Mouse (Mus musculus) adrenal gland, adult 8-10 months (tissue): ENCODE data around the gene Nudt13. TPM values are rescaled to one million over a fixed set of nuclear protein-coding genes. Genes with fewer than 3 reads are reported as not detected.
"Not testable (repeated sequence)": the region's sequence is repeated elsewhere in the genome, so short reads cannot be mapped to it uniquely, and the experiment has no call there.

ENCODE experiments used
- DNase-seq: peaks from one replicate; pipeline ENCODE4 v3.0.0; 2022
- total RNA-seq, 4 experiments: library from RNA; stranded (reverse); gene quantifications; 2 replicates each; pipeline ENCODE4 v1.2.4; 2022

The Nudt13 gene
- total RNA-seq = 10 to 100 TPM; 39.7 to 68.2 (median 53.7) TPM

GRCm38 (mm10) chr14:20294117-20294892, at the start of gene Nudt13:
Nudt13 (plus strand) TSS chr14:20294697.
- peak; percentile 90 for DNase-seq

DNA sequence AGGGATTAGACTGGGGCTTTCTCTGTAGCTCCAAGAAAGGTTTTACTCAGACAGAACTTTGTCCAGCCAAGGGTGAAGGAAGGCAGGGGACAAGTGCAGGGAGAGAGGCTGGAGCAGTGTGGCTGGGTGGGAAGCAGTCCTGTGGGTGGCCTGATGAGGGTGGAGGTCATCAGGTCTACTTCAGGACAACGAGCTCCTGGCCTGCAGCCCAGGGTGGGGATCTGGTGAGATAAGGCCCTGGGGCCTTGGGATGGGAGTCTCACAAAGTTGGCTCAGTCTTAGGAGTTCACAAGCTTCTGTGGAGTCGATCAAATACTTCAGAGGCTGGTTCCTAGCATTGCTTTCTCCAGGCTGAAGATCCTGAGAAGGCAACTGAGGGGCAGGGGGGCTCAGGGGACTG, 49.2 kb upstream of the Nudt13 start:
- no peak for DNase-seq

DNA sequence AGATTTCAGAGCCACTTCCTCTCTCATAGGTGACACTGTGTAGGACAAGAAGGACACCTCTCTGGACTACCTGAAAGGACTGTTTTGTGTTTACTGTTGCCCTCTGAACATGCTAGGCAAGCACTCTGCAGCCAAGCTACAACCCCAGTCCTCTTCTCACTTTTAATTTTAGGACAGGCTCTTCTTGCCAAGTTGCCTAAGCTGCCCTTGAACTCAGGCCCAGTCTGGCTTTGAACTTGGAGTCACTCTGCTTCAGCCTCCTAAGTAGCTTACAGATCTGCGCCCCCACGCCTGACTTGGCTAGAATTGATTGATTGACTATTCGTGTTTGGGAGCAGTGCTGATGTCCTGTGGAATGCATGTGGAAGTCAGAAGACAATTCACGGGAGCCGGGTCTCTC, 48.6 kb upstream of the Nudt13 start:
- DNase-seq = no peak

GRCm38 (mm10) chr14:20246811-20247266, 47.7 kb upstream of the Nudt13 start:
- DNase-seq = peak; percentile 78

DNA sequence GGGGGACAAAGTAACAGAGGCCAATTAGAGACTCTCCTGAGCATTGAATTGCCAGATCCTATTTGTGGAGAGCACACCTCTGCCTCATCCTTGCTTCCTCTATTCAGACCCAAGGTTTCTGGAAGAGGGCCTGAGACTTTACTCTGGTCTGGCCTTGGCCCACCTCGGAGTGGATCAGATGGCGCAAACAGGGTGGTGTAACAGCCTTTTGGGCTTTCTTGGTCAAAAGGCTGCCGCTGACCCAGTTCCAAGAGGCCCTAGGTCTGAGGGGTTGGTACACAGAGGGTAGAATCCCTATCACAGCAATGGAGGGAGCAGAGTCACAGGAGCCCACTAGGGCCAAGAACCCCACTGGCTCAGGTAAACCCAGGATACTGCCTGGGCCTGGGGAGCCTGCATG, 46.5 kb upstream of the Nudt13 start:
- DNase-seq = peak; percentile 69

DNA sequence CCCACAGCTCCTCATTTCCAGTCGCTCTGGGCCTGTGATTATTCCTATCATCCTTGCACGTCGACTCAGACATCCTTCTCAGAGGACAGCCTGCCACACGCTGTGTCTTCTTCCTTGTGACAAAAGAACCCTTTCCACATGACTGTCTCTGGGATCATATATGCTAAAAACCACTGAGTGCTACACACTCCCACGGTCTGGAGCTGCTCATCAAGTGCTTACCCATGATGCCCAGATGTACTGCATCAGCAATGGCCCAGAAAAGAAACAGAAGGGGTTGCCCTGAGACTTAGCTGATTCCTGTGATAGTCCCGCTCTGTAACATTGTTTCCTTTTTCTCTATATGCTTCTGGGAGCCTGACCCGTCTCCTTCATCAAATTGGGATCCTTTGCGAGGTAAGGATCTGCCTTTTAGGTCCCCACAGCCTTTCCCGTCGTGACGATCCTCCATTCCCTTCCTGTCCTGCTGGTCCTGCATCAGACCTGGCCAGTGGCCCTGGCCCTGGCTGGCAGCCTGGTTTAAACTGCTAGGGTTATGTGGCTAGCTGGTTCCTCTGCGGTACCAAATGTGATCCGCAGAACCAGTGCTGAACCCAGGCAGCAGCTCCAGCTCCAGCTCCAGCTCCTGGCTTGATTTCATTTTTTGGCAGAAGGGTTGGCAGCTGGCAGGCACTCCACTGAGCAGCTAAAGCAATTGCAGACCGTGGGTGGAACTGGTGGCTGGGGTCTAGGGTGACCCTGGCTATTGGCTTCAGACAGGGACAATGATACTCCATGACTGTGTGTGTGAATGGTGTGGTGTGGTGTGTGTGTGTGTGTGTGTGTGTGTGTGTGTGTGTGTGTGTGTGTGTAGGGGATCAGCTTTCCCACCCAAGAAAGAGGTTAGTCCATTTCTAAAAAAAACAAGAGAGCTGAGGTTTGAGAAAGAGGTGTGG, 44.0 kb upstream of the Nudt13 start:
- no peak for DNase-seq

DNA sequence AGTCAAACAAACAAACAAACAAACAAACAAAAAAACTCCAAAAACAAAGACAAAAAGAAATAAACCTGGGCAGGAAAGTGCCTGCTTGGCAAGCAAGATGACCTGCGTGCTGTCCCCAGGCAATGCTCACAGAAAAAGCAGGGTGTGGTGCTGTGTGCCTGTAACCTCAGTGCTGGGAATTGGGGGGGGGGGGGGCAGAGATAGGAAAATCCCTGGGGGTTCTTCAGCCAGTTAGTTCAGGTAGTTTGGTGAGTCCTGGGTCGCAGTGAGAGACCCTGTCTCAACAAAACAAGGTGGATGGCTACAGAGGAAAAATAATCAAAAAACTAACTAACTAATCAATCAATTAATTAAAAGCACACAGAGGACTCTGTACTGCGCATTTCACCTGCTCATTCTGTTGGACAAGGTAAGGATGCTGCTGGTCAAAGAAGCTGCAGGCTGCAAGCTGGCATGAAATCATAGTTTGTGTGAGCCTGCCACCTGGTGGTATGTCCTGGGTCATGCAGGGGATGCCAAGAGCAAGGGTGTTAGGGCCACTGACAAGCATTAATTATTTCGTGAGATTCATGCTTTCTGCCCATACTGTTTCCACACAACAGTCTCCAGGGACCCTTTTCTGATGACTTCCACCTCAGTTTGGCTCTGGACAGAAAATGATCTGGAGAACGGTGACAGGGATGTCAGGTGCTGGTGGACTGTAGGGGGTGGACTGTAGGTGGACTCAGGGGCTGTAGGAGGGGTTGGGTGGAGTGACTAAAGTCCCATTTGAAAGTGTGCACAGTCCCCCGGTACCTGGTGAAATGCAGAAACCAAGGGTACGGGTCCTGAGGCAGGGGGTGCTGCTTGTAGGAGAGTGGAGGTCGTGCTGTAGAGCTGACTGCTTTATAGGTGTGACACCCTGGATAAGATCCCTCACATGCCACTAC, 36.0 kb upstream of the Nudt13 start:
- DNase-seq = peak; percentile 59

DNA sequence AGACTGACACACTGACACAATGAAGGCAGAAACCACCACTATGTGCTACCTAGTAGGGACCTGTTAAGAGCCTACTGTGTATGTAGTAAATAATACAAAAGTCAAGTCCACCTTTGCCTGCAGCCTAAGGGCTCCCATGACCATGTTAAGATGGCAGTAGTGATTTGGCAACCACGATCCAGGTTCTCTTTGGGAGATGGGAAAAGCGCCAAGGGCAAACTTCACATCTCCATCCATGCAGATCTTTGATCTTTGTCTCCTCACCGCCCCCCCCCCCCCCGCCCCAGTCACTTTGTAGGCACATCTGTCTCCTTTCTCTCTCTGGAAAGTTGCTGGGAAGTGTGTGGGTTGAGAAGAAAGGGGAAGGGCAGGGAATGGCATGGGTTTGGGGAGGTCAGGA, 32.2 kb upstream of the Nudt13 start:
- DNase-seq = no peak

DNA sequence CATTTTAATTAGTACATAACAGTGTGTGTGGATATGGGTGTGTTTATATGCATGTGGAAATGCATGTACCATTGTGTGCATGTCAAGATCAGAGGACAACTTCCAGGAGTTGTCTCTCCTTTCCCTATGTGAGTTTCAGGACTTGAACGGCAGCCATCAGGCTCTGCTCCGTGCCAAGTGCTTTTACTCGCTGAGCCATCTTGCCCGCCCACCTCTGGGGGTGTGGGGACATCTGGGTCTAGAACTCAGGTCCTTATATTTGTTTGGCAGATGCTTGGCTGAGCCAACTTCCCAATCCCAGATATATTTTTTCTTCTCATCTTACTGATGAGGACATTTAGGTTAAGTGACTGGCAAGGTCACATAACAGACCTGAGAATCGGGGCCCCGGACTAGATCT, 26.1 kb upstream of the Nudt13 start:
- no peak for DNase-seq

DNA sequence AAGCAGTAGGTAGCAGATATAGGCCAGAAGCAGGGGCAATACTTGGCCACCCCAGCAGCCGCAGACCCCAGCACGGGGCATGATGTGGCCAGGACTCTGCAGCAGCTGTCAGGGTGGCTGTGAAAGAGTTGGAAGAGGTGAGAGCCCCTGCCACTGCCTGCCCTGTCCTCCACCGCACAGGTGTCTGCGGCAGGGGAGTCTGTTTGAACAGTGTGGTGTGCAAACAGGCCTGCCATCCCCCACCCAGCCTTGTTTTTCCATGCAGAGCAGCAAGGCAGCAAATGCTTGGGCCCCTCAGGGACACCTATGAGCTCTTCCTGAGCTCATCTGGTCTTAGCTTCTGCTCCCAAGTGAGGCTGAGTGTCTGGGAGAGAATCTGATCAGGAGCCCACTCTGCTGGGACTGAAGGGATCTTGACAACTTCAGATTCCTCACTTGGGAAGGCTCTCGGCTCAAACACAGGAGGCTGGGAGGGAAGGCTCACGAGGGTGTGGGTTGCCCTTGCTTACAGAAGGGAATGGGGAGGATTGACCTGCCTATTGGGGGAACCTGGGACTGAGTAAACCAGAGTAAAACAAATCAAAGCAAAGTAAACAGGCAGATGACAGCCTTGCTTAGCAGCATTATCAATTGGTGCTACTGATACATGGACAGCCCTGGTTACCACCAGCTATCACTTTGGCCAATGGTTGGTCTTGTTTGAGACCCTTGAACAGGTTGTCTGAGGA, 25.3 kb upstream of the Nudt13 start, which contains the start of gene Kcnk16:
Gene Kcnk16 (minus strand): TSS at position 118 of the 728 bp plus-strand sequence.
- DNase-seq = no peak

DNA sequence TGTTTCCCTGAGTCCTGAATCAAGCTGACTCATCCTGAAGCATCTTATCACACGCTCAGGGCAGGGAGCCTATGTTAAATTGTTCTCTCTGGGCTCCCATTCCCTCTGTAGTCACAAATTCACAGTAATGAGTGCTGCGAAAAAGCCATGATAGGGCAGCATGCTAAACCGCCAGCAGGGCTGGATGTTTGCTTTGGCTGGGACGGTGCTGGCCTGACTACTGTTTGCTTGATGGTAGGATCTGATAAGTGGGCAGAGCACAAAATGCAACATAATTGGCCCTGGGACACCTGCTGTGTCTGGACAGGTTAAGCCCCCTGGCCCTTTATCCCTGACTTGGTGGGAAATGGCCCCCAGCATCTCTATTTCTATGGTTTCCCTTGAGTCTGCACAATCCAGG, 3.1 kb upstream of the Nudt13 start:
- no peak for DNase-seq

- no peak for DNase-seq
Observed at GRCm38 (mm10) chr14:20294947-20295346, 450 bp downstream of the Nudt13 start.

- no peak for DNase-seq
Observed at GRCm38 (mm10) chr14:20297616-20298015, 3.1 kb downstream of the Nudt13 start.

DNA sequence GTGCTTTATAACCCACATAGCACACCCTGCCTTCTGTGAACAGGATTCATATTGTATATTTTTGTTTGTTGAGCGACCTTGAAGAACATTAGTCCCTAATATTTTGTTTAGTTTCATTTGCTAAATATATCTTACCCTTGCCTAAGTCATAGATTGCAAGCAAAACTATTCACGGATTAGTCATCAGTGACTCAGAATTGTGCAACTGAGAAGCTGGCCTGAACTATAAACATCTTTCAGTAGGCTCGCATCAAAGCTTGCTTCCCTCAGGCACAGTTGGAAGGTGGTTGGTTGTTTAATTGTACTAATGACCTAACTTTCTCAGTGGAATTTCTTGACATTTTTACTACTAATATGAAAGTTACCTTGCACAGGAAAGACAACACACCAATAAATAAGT, 3.6 kb downstream of the Nudt13 start:
- DNase-seq = no peak

DNA sequence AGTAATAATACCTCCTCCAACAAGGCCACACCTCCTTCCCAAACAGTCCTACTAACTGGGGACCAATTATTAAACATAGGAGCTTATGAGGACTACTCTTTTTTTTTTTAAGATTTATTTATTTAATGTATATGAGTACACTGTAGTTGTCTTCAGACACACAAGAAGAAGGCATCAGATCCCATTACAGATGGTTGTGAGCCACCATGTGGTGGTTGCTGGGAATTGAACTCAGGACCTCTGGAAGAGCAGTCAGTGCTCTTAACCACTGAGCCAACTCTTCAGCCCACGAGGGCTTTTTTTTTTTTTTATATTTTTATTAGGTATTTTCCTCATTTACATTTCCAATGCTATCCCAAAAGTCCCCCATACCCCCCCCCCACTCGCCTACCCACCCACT, 10.6 kb downstream of the Nudt13 start:
- DNase-seq = not testable (repeated sequence)

GRCm38 (mm10) chr14:20315137-20315536, 20.6 kb downstream of the Nudt13 start:
- no peak for DNase-seq

- DNase-seq = no peak
Observed at GRCm38 (mm10) chr14:20319420-20319819, 24.9 kb downstream of the Nudt13 start.

GRCm38 (mm10) chr14:20324196-20324595, 29.7 kb downstream of the Nudt13 start:
- no peak for DNase-seq

GRCm38 (mm10) chr14:20328474-20328873, 34.0 kb downstream of the Nudt13 start:
- DNase-seq = no peak

GRCm38 (mm10) chr14:20331316-20331715, 36.8 kb downstream of the Nudt13 start:
- no peak for DNase-seq

DNA sequence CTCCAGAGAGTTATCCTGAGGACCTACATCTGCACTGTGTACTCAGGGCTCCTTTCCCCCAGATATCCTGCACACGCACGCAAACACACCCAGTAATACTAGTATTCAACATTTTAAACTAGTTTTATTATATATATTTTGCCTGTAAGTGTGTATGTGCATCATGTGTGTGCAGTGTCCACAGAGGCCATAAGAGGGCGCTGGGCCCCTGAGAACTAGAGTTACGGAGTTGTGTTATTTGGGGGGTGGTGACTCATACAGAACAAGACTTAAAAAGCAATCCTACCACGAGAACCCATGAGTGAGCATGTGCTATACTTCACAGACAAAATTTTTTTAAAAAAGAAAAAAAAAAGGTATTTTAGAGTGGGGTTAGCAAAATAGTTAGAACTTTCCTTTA, 44.9 kb downstream of the Nudt13 start:
- no peak for DNase-seq

DNA sequence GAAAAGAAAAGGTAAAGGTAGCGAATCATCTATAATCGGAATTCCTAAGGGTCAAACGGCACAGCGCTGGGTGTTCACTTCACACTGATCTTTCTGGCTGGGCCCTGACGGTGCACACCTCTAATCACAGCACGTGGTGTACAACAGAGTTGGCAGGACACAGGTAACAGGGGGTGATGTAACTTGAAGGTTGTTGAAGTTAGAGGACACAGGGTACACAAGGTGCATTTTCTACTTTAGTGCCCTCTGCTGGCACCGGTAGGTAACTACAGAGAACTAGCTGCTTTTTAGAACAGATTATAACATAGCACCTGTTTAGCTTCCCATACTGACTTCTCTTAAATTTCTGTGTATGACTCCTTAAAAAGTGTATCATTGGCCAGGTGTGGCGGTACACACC, 45.7 kb downstream of the Nudt13 start:
- no peak for DNase-seq
